Mouse (Mus musculus) embryonic facial prominence, embryonic 12.5 days (tissue): ENCODE results near the gene Itih5. TPM values are rescaled to one million over a fixed set of nuclear protein-coding genes. Genes with fewer than 3 reads are reported as not detected.

ENCODE experiments used
- ATAC-seq: fragments of 200-750 bp; cut with Nextera tagmentation; 2 replicates; pipeline ENCODE4 v1.8.0; 2017; ENCODE audit not compliant: insufficient number of reproducible peaks, insufficient read depth, low FRiP score, low TSS enrichment
- H3K27ac ChIP-seq: fragments of 300-500 bp; sonication (generic); 2 replicates; pipeline ENCODE4 v1.5.1; 2016; ENCODE audit warnings: mild to moderate bottlenecking
- H3K27me3 ChIP-seq: fragments of 300-500 bp; sonication (generic); 2 replicates; pipeline ENCODE4 v1.6.1; 2016; ENCODE audit warnings: mild to moderate bottlenecking, moderate library complexity
- H3K36me3 ChIP-seq: fragments of 300-500 bp; sonication (generic); 2 replicates; pipeline ENCODE4 v1.6.1; 2016; ENCODE audit warnings: mild to moderate bottlenecking
- H3K4me1 ChIP-seq: fragments of 300-500 bp; sonication (generic); 2 replicates; pipeline ENCODE4 v1.6.1; 2016
- H3K4me2 ChIP-seq: fragments of 300-500 bp; sonication (generic); replicated peaks from 2 replicates; pipeline ENCODE4 v1.6.1; 2016; ENCODE audit warnings: mild to moderate bottlenecking, moderate library complexity
- H3K4me3 ChIP-seq: fragments of 300-500 bp; sonication (generic); 2 replicates; pipeline ENCODE4 v1.5.1; 2016; ENCODE audit warnings: mild to moderate bottlenecking
- H3K9ac ChIP-seq: fragments of 300-500 bp; sonication (generic); 2 replicates; pipeline ENCODE4 v1.6.1; 2016; ENCODE audit warnings: mild to moderate bottlenecking, moderate library complexity
- H3K9me3 ChIP-seq: fragments of 300-500 bp; sonication (generic); 2 replicates; pipeline ENCODE4 v1.6.1; 2016; ENCODE audit warnings: mild to moderate bottlenecking, moderate library complexity
- WGBS: fragments of 180-500 bp; shearing (Covaris S2); methylation state at CpG from one replicate; pipeline ENCODE4 v1.1.7; 2016; 5-methylcytosine and 5-hydroxymethylcytosine counted together
- polyA plus RNA-seq: library from polyadenylated mRNA; unstranded; fragments of >200 nt; fragmentation: Nextera tagmentation; extraction: Ambion mirVana; gene quantifications from 2 replicates; pipeline ENCODE4 v1.2.1, GENCODE M21; 2016

Gene Itih5
- 4.1 and 4.4 TPM in 2 replicates for polyA plus RNA-seq

GRCm38 (mm10) chr2:10153201-10154075 lies at the start of gene Itih5:
TSS of gene Itih5 (plus strand) at chr2:10153571.
- H3K4me3 ChIP-seq: peak within 1 kb of the TSS; percentile 46
- H3K4me2 ChIP-seq: peak within 1 kb of the TSS; percentile 91
- no peaks in the 10 kb centered on the region for H3K9me3 ChIP-seq
- ATAC-seq: peak; percentile 49; the same call in 1 of the 2 replicates
- H3K27me3 ChIP-seq: no peaks in the 10 kb centered on the region
- WGBS: 7% methylated on average over 27 of the region's 27 CpGs
- H3K36me3 ChIP-seq: no peaks in the 10 kb centered on the region
- H3K4me1 ChIP-seq: peaks cover 8% of the 10 kb centered on the region; the same call in 1 of the 2 replicates
- H3K27ac ChIP-seq: no peak within 1 kb of the TSS
- H3K9ac ChIP-seq: peak within 1 kb of the TSS; percentile 30

GRCm38 (mm10) chr2:10108535-10109189 lies 44.7 kb upstream of the Itih5 start:
- Histone ChIP-seq H3K4me1 (no peaks in the 10 kb centered on the region), H3K27ac (no peak overlapping the region), H3K9ac (no peak overlapping the region), H3K4me3 (no peak overlapping the region), H3K36me3 (no peaks in the 10 kb centered on the region), H3K4me2 (no peak overlapping the region), H3K9me3 (no peaks in the 10 kb centered on the region), H3K27me3 (no peaks in the 10 kb centered on the region)
- ATAC-seq: no peak
- WGBS: 64% methylated on average over 6 of the region's 6 CpGs

GRCm38 (mm10) chr2:10118751-10119150 lies 34.6 kb upstream of the Itih5 start:
- Histone ChIP-seq H3K4me2 (no peak overlapping the region), H3K9me3 (no peaks in the 10 kb centered on the region), H3K4me3 (no peak overlapping the region), H3K4me1 (no peaks in the 10 kb centered on the region), H3K27ac (no peak overlapping the region), H3K9ac (no peak overlapping the region), H3K27me3 (no peaks in the 10 kb centered on the region), H3K36me3 (no peaks in the 10 kb centered on the region)
- ATAC-seq: no peak
- WGBS: 60% methylated on average over 1 of the region's 1 CpGs

- no peaks in the 10 kb centered on the region for H3K9me3 ChIP-seq
- 86% methylated on average over 8 of the region's 8 CpGs for WGBS
- H3K4me3 ChIP-seq: no peak overlapping the region
- no peaks in the 10 kb centered on the region for H3K36me3 ChIP-seq
- H3K4me2 ChIP-seq: no peak overlapping the region
- H3K27me3 ChIP-seq: no peaks in the 10 kb centered on the region
- no peak overlapping the region for H3K9ac ChIP-seq
- ATAC-seq: no peak
- no peaks in the 10 kb centered on the region for H3K4me1 ChIP-seq
- no peak overlapping the region for H3K27ac ChIP-seq
These were observed 34.1 kb upstream of the Itih5 start for GRCm38 (mm10) chr2:10119276-10119675.

GRCm38 (mm10) chr2:10121826-10122225 lies 31.5 kb upstream of the Itih5 start:
- Histone ChIP-seq H3K27me3 (no peaks in the 10 kb centered on the region), H3K4me2 (no peak overlapping the region), H3K9me3 (no peaks in the 10 kb centered on the region), H3K4me1 (no peaks in the 10 kb centered on the region), H3K9ac (no peak overlapping the region), H3K27ac (no peak overlapping the region), H3K36me3 (no peaks in the 10 kb centered on the region), H3K4me3 (no peak overlapping the region)
- 63% methylated on average over 3 of the region's 3 CpGs for WGBS
- no peak for ATAC-seq

- Histone ChIP-seq H3K27me3 (no peaks in the 10 kb centered on the region), H3K9ac (no peak overlapping the region), H3K4me1 (no peaks in the 10 kb centered on the region), H3K36me3 (no peaks in the 10 kb centered on the region), H3K9me3 (no peaks in the 10 kb centered on the region), H3K4me2 (no peak overlapping the region), H3K27ac (no peak overlapping the region), H3K4me3 (no peak overlapping the region)
- no peak for ATAC-seq
- 85% methylated on average over 4 of the region's 4 CpGs for WGBS
These were observed 27.2 kb upstream of the Itih5 start for GRCm38 (mm10) chr2:10126122-10126521.

- Histone ChIP-seq H3K27me3 (no peaks in the 10 kb centered on the region), H3K9me3 (no peaks in the 10 kb centered on the region), H3K36me3 (no peaks in the 10 kb centered on the region), H3K4me2 (no peak overlapping the region), H3K4me3 (no peak overlapping the region), H3K4me1 (no peaks in the 10 kb centered on the region), H3K27ac (no peak overlapping the region), H3K9ac (no peak overlapping the region)
- ATAC-seq: no peak
- WGBS: 83% methylated on average over 5 of the region's 5 CpGs
These were observed 25.9 kb upstream of the Itih5 start for GRCm38 (mm10) chr2:10127471-10127870.

- no peaks in the 10 kb centered on the region for H3K36me3 ChIP-seq
- H3K4me2 ChIP-seq: no peak overlapping the region
- ATAC-seq: no peak
- no peak overlapping the region for H3K4me3 ChIP-seq
- no peak overlapping the region for H3K9ac ChIP-seq
- no peaks in the 10 kb centered on the region for H3K27me3 ChIP-seq
- no peak overlapping the region for H3K27ac ChIP-seq
- H3K4me1 ChIP-seq: no peaks in the 10 kb centered on the region
- 84% methylated on average over 4 of the region's 4 CpGs for WGBS
- no peaks in the 10 kb centered on the region for H3K9me3 ChIP-seq
These were observed 24.8 kb upstream of the Itih5 start for GRCm38 (mm10) chr2:10128571-10128970.

- H3K27ac ChIP-seq: no peak overlapping the region
- no peak overlapping the region for H3K4me3 ChIP-seq
- ATAC-seq: no peak
- WGBS: 63% methylated on average over 8 of the region's 8 CpGs
- H3K9me3 ChIP-seq: no peaks in the 10 kb centered on the region
- H3K4me1 ChIP-seq: no peaks in the 10 kb centered on the region
- no peaks in the 10 kb centered on the region for H3K27me3 ChIP-seq
- no peak overlapping the region; the same call in 1 of the 2 replicates for H3K9ac ChIP-seq
- H3K36me3 ChIP-seq: no peaks in the 10 kb centered on the region
- no peak overlapping the region for H3K4me2 ChIP-seq
These were observed 22.9 kb upstream of the Itih5 start for GRCm38 (mm10) chr2:10130341-10130990.

- WGBS: 92% methylated on average over 4 of the region's 4 CpGs
- Histone ChIP-seq H3K4me2 (no peak within 1 kb of the TSS), H3K36me3 (no peaks in the 10 kb centered on the region), H3K4me1 (no peaks in the 10 kb centered on the region), H3K9ac (no peak within 1 kb of the TSS; the same call in 1 of the 2 replicates), H3K27ac (no peak within 1 kb of the TSS), H3K27me3 (no peaks in the 10 kb centered on the region), H3K4me3 (no peak within 1 kb of the TSS), H3K9me3 (no peaks in the 10 kb centered on the region)
- no peak for ATAC-seq
These were observed 22.1 kb upstream of the Itih5 start, which contains the start of gene Itih2 for GRCm38 (mm10) chr2:10131296-10131695. TSS of gene Itih2 (minus strand) at chr2:10131396.

- Histone ChIP-seq H3K27ac (no peak overlapping the region), H3K9me3 (no peaks in the 10 kb centered on the region), H3K4me2 (no peak overlapping the region), H3K9ac (no peak overlapping the region), H3K4me3 (no peak overlapping the region), H3K27me3 (no peaks in the 10 kb centered on the region), H3K4me1 (no peaks in the 10 kb centered on the region), H3K36me3 (no peaks in the 10 kb centered on the region)
- 89% methylated on average over 1 of the region's 1 CpGs for WGBS
- ATAC-seq: no peak
These were observed 21.2 kb upstream of the Itih5 start for GRCm38 (mm10) chr2:10132128-10132527.
